Mouse (Mus musculus) ES-E14 (cell line): ENCODE measurements around the gene Lancl3.

Experiments used
- CHD2 ChIP-seq: IDR thresholded peaks from 2 replicates; pipeline ENCODE4 v1.6.1; 2014; ENCODE audit warnings: mild to moderate bottlenecking, low read depth, low read length, inconsistent platforms
- HCFC1 ChIP-seq: IDR thresholded peaks from 2 replicates; pipeline ENCODE4 v1.6.1; 2012; ENCODE audit warnings: low read length, inconsistent platforms, borderline replicate concordance; ENCODE audit not compliant: insufficient read depth
- MAFK ChIP-seq: IDR thresholded peaks from 2 replicates; pipeline ENCODE4 v1.6.1; 2014; ENCODE audit warnings: mild to moderate bottlenecking, low read depth, low read length, inconsistent platforms; ENCODE audit not compliant: insufficient read depth
- ZC3H11A ChIP-seq: IDR thresholded peaks from 2 replicates; pipeline ENCODE4 v1.6.1; 2012; ENCODE audit warnings: low read depth, mild to moderate bottlenecking, inconsistent platforms, low read length, borderline replicate concordance
- ZNF384 ChIP-seq: IDR thresholded peaks from 2 replicates; pipeline ENCODE4 v1.6.1; 2012; ENCODE audit warnings: low read depth, low read length, inconsistent platforms

DNA sequence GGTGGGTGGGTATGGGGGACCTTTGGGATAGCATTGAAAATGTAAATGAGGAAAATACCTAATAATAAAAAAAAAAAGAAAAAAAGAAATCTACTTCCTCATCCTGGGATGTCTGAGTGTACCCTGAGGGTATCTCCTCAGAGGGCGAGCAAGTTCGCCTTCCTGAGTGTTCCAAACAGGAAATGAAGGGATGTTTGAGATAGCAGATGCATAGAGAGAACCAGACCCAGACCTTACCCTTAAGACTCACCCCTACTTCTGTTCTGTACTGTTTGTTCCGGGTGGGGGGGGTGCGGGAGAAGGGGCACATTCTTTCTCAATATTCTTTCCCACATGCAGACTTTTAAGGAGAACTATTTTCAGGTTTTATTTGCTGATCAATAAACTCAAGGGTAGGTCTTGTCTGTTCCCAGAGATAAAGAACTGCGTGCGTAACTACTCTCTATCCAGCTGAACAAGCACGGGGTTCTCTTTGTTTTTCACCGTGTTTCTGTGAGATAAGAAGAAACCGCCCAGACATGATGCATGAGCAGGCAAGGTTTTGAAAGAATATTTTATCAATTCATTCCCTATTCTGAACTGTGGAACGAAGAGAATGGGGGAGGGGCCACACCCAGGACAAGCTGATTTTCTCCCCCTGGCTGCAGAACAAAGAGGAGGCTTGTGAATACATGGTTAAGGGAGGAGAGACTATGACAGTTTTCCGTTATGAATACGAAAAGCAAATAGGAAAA is 45.1 kb downstream of the Lancl3 start:
- TF ChIP-seq CHD2, result no peak
- TF ChIP-seq HCFC1, result no peak
- TF ChIP-seq MAFK, result no peak
- no peak for TF ChIP-seq ZC3H11A
- no peak for TF ChIP-seq ZNF384
